Mouse (Mus musculus): ENCODE measurements around the gene Fmnl2.

Gene Fmnl2

GRCm38 (mm10) chr2:52857611-52858528 is at the start of gene Fmnl2:
Fmnl2 (plus strand) TSS chr2:52857860.
- ChIA-PET CTCF (interaction anchor here in 3 of 4 experiments (0.7 to 1.6 kb wide), 5 partner anchors 31 to 225 kb away, joined by 3 to 5 read pairs (median 4); no protein-coding TSS in a partner anchor), POLR2A (interaction anchor here (0.5 to 3.1 kb wide), 31 partner anchors 8 to 333 kb away, joined by 3 to 11 read pairs (median 3); partner anchors contain the start of genes Arl6ip6 (in 2 of the 4), Prpf40a (in 2 of the 4) and Stam2 (in 2 of the 4))

GRCm38 (mm10) chr2:52809988-52810387 is 47.7 kb upstream of the Fmnl2 start:
- POLR2A ChIA-PET = interaction anchor here in 1 of 4 experiments (1.3 kb wide), 1 partner anchor 107 kb away, joined by 3 read pairs; no protein-coding TSS in a partner anchor
- CTCF ChIA-PET = no interaction called here

GRCm38 (mm10) chr2:52811691-52812090 is 46.0 kb upstream of the Fmnl2 start:
- CTCF ChIA-PET = interaction anchor here in 1 of 4 experiments (0.6 kb wide), 2 partner anchors 27 to 240 kb away, joined by 3 to 4 read pairs; no protein-coding TSS in a partner anchor
- POLR2A ChIA-PET = interaction anchor here in 1 of 4 experiments (0.6 kb wide), 1 partner anchor 70 kb away, joined by 3 read pairs; the partner anchor contains the start of gene Stam2

DNA sequence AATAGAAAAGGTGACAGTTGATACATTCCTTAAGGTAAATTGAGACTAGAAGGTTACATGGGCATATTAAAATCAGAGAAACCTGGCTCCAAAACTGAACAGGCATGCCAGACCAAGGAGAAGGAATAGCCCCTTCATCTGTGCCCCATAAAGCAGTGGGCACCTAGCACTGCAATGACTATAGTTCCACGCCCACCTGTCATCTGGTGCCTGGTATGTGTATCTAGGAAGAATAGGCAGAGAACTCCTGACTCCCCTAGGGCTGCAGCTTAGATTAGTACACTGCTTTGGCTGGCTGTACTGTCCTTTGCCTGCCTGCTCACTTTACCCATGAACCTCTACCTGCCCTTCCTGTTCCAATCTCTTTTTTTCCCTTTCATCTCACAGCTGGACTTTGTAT is 40.3 kb upstream of the Fmnl2 start:
- ChIA-PET POLR2A (no interaction called here), CTCF (interaction anchor here in 2 of 4 experiments (0.6 to 1.3 kb wide), 3 partner anchors 77 to 212 kb away, joined by 3 to 4 read pairs (median 3); no protein-coding TSS in a partner anchor)

- ChIA-PET POLR2A (no interaction called here), CTCF (interaction anchor here in 1 of 4 experiments (1.2 kb wide), 1 partner anchor 264 kb away, joined by 4 read pairs; no protein-coding TSS in a partner anchor)
Measured at GRCm38 (mm10) chr2:52818944-52819343, 38.7 kb upstream of the Fmnl2 start.

GRCm38 (mm10) chr2:52822214-52822613 is 35.4 kb upstream of the Fmnl2 start:
- POLR2A ChIA-PET = no interaction called here

DNA sequence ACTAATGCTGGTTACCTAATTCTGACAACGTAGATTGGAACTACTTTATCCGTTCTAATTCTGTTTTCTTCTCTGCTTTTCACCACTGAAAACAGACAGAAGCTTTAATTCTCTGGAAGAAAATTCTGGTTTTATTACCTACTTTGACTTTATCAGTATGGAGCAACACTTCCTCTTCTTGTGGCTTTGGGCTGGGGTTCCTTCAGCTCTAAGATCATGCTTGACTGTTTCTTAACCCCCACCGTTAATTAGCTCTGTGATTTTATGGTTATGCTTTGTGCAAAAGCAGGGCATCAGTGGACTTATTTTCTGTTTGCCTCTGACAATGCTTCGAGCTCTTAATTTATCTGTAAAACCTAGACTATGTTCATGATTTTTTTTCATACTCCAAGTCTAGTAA is 29.6 kb upstream of the Fmnl2 start:
- ChIA-PET CTCF (no interaction called here), POLR2A (no interaction called here)

More at GRCm38 (mm10) chr2:52822214-52822613, 35.4 kb upstream of the Fmnl2 start:
- CTCF ChIA-PET = no interaction called here

DNA sequence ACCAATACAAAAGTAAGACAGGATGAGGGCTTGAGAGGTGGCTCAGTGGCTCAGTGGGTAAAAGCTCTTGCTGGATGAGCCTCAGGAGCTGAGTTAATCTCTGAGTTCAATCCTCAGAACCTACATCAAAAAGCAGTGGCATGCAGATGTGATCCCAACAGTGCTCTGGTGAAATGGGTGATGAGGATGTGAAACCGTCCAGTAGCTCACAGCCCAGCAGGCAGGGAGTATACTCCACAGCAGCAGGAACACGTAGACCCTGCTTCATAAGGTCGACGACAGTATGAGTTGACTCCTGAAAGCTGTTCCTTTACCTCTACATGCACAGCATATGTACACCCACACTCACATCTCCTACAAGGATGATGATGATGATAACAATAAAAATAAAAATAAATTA is 27.1 kb upstream of the Fmnl2 start:
- CTCF ChIA-PET = no interaction called here
- POLR2A ChIA-PET = interaction anchor here in 1 of 4 experiments (0.6 to 0.9 kb wide), 2 partner anchors 14 to 21 kb away, joined by 3 to 5 read pairs; no protein-coding TSS in a partner anchor

GRCm38 (mm10) chr2:52831585-52831984 is 26.1 kb upstream of the Fmnl2 start:
- CTCF ChIA-PET = no interaction called here

GRCm38 (mm10) chr2:52835726-52836125 is 21.9 kb upstream of the Fmnl2 start:
- ChIA-PET CTCF (no interaction called here), POLR2A (no interaction called here)

More at GRCm38 (mm10) chr2:52831585-52831984, 26.1 kb upstream of the Fmnl2 start:
- POLR2A ChIA-PET = interaction anchor here in 1 of 4 experiments (0.6 kb wide), 1 partner anchor 247 kb away, joined by 5 read pairs; no protein-coding TSS in a partner anchor

GRCm38 (mm10) chr2:52839074-52839473 is 18.6 kb upstream of the Fmnl2 start:
- ChIA-PET POLR2A (interaction anchor here in 1 of 4 experiments (1.1 kb wide), 1 partner anchor 10 kb away, joined by 4 read pairs; no protein-coding TSS in a partner anchor), CTCF (interaction anchor here in 1 of 4 experiments (0.6 kb wide), 1 partner anchor 213 kb away, joined by 3 read pairs; no protein-coding TSS in a partner anchor)

DNA sequence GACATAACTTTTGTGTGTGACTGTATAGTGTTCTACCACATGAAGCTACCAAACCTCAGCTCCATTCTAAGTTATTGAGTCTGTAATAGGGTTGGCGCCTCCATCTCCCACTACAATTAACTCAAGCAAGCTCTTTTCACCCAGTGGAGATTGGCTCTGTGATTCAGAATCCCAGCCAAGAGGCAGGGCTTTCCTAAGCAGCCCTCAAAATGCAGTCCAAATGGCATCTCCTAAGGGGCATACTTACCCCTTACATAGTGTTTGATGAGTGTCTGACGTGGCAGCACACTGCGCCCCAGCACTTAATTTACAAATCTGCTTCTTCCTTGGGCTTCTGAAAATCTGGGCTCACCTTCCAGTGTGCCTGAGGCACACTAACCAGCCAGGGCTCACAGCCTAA is 17.8 kb upstream of the Fmnl2 start:
- CTCF ChIA-PET = no interaction called here
- POLR2A ChIA-PET = interaction anchor here in 1 of 4 experiments (1.1 kb wide), 1 partner anchor 11 kb away, joined by 4 read pairs; no protein-coding TSS in a partner anchor

DNA sequence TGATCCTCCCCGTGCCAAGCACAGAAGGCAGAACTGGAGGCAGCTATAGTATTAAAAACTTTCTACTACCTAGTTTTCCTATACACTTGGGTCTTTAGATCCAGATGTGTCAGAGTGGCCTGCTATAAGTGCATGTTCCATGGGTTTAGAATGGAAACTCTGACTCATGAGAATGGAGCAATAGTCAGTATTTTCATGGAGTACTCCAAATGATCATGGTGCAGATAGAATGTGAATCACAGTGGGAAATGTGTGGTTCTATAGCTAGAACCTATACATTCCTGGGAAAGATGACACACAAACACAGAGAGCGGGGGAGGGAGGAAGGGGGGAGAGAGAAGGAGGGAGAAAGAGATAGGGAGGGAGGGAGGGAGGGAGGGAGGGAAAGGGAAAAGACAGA is 13.8 kb upstream of the Fmnl2 start:
- POLR2A ChIA-PET = interaction anchor here in 1 of 4 experiments (0.7 kb wide), 1 partner anchor 13 kb away, joined by 3 read pairs; no protein-coding TSS in a partner anchor
- CTCF ChIA-PET = interaction anchor here in 1 of 4 experiments (1.0 kb wide), 1 partner anchor 165 kb away, joined by 3 read pairs; no protein-coding TSS in a partner anchor

DNA sequence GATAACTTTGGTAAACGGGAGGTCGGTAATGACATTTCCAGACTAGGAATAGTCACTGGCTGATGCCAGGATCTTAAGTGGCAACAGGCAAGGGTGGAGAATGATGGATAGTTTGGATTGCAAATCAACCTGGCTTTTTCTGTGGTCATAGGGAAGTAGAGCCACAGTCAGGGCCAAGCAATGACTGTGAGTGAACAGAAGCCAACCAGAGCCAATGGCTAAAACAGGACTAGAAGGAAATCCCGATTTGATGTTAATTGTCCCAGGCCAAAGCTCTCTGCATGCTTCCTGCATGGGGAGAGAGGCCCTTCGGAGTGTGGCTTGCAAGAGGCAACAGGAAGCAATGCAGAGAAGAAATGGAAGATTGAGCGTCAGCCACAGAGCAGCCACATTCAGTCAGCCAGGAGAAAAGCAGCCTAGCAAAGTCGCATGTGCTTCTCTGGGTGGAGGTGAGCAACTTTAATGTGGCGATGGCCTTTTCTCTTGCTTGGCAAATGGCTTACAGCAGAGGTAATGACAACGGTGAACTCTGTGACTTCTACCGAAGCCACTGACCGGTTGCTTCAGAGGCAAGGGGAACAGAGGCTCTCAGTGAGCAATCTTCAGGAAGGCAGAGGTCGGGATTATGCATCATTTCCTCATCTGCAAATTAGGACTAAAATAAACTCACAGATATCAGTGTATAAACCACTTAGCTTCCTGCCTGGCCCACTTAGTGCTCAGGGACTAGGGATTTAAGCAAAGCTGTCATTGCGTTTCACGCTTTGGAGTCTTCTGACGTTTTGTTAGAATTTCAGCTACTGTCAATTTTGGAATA is 12.5 kb upstream of the Fmnl2 start:
- POLR2A ChIA-PET = no interaction called here
- CTCF ChIA-PET = no interaction called here

GRCm38 (mm10) chr2:52846506-52846905 is 11.2 kb upstream of the Fmnl2 start:
- CTCF ChIA-PET = interaction anchor here in 1 of 4 experiments (0.6 to 1.0 kb wide), 2 partner anchors 10 to 237 kb away, joined by 3 to 4 read pairs; no protein-coding TSS in a partner anchor
- POLR2A ChIA-PET = no interaction called here

DNA sequence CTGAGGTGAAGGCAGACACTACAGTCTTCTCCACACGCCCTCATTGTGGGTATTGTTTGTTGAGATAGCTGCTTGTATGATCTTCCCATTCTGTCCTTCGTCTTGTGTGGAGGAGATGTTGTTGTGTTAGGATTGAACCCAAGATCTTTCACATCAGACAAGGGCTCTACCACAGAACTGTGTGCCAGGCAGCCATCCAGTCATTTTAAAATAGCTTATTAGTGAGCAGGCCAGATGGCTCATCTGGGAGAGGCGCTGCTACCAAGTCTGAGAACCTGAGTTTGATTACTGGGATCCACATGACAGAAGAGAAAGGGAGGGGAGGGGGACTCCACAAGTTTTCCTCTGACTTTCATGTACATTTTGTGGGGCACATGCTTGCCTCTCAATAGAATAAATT is 8.6 kb upstream of the Fmnl2 start:
- CTCF ChIA-PET = no interaction called here
- POLR2A ChIA-PET = interaction anchor here in 1 of 4 experiments (0.7 kb wide), 1 partner anchor 66 kb away, joined by 3 read pairs; no protein-coding TSS in a partner anchor

GRCm38 (mm10) chr2:52858529-52859465 is 1.1 kb downstream of the Fmnl2 start:
- ChIA-PET POLR2A (interaction anchor here (0.5 to 3.1 kb wide), 40 partner anchors 8 to 332 kb away, joined by 3 to 11 read pairs (median 3); partner anchors contain the start of genes Arl6ip6 (in 2 of the 4), Prpf40a (in 2 of the 4) and Stam2 (in 2 of the 4)), CTCF (interaction anchor here (0.5 to 1.6 kb wide), 9 partner anchors 30 to 226 kb away, joined by 3 to 5 read pairs (median 4); no protein-coding TSS in a partner anchor)
